Mouse (Mus musculus): ENCODE measurements at regions not wholly inside any gene's neighbourhood (a gene's known extent, or its start where the extent isn't known, plus 50 kb on each side); places are given as distances from the start of the nearest gene placed in this dataset.
"Not testable (repeated sequence)": the region's sequence is repeated elsewhere in the genome, so short reads cannot be mapped to it uniquely, and the experiment has no call there.

- WGBS = 61% methylated on average over 6 of the region's 6 CpGs
- not testable (repeated sequence) for H3K4me2 ChIP-seq; H3K4me1 ChIP-seq (replicated peaks); H3K36me3 ChIP-seq; H3K9ac ChIP-seq; H3K27ac ChIP-seq; H3K4me3 ChIP-seq; H3K27me3 ChIP-seq; H3K9me3 ChIP-seq (replicated peaks); ATAC-seq (replicated peaks; ENCODE audit: insufficient number of reproducible peaks, insufficient read depth, low FRiP score, low read depth)
Observed at GRCm38 (mm10) chr6:133724627-133725026, 128.9 kb downstream of the Kap start.

GRCm38 (mm10) chr6:133706712-133707111, 146.8 kb downstream of the Kap start:
- not testable (repeated sequence) for ATAC-seq (replicated peaks; ENCODE audit: insufficient number of reproducible peaks, insufficient read depth, low FRiP score, low read depth); H3K27ac ChIP-seq; H3K27me3 ChIP-seq; H3K4me1 ChIP-seq (replicated peaks); H3K9ac ChIP-seq; H3K9me3 ChIP-seq (replicated peaks); H3K36me3 ChIP-seq
- H3K4me2 ChIP-seq = peak overlapping the region; percentile 55
- H3K4me3 ChIP-seq = peak overlapping the region; percentile 29
- WGBS = 1% methylated on average over 8 of the region's 8 CpGs

GRCm38 (mm10) chr6:133701625-133702024, 151.9 kb downstream of the Kap start:
- ATAC-seq (replicated peaks; ENCODE audit: insufficient number of reproducible peaks, insufficient read depth, low FRiP score, low read depth) = peak; percentile 66
- Histone ChIP-seq H3K27me3 (no peaks in the 10 kb centered on the region), H3K4me3 (no peak overlapping the region), H3K36me3 (no peaks in the 10 kb centered on the region), H3K9ac (no peak overlapping the region), H3K4me2 (no peak overlapping the region), H3K27ac (peak overlapping the region; percentile 27; the same call in 1 of the 2 replicates), H3K9me3 (replicated peaks) (no peaks in the 10 kb centered on the region), H3K4me1 (replicated peaks) (no peaks in the 10 kb centered on the region)
- WGBS = 33% methylated on average over 2 of the region's 2 CpGs

All from heart, embryonic 15.5 days (tissue).